Mouse (Mus musculus) hindbrain, embryonic 10.5 days (tissue): ENCODE data around the gene Zfr2. TPM values are rescaled to one million over a fixed set of nuclear protein-coding genes. Genes with fewer than 3 reads are reported as not detected.

Experiments
- DNase-seq: peaks from one replicate; pipeline ENCODE4 v3.0.0-alpha.2; 2017; ENCODE audit warnings: low spot score
- H3K27ac ChIP-seq: fragments of 300-500 bp; sonication (generic); 2 replicates; pipeline ENCODE4 v1.5.1; 2016; ENCODE audit warnings: mild to moderate bottlenecking, moderate library complexity
- H3K27me3 ChIP-seq: fragments of 300-500 bp; sonication (generic); 2 replicates; pipeline ENCODE4 v1.6.1; 2016; ENCODE audit warnings: mild to moderate bottlenecking; ENCODE audit not compliant: poor library complexity, insufficient read depth, severe bottlenecking
- H3K36me3 ChIP-seq: fragments of 300-500 bp; sonication (generic); 2 replicates; pipeline ENCODE4 v1.6.1; 2016; ENCODE audit warnings: mild to moderate bottlenecking, moderate library complexity
- H3K4me1 ChIP-seq: fragments of 300-500 bp; sonication (generic); replicated peaks from 2 replicates; pipeline ENCODE4 v1.6.1; 2016; ENCODE audit warnings: mild to moderate bottlenecking
- H3K4me3 ChIP-seq: fragments of 300-500 bp; sonication (generic); 2 replicates; pipeline ENCODE4 v1.5.1; 2016; ENCODE audit warnings: mild to moderate bottlenecking, moderate library complexity
- H3K9me3 ChIP-seq: fragments of 300-500 bp; sonication (generic); 2 replicates; pipeline ENCODE4 v1.6.1; 2016; ENCODE audit warnings: mild to moderate bottlenecking, moderate library complexity
- WGBS: fragments of 180-500 bp; shearing (Covaris S2); methylation state at CpG from one replicate; pipeline ENCODE4 v1.1.7; 2016; 5-methylcytosine and 5-hydroxymethylcytosine counted together
- polyA plus RNA-seq: library from polyadenylated mRNA; unstranded; fragments of >200 nt; fragmentation: Nextera tagmentation; extraction: Ambion mirVana; gene quantifications from 2 replicates; pipeline ENCODE4 v1.2.1, GENCODE M21; 2016

Gene Zfr2
- polyA plus RNA-seq, 1 experiment from 2014 or later, result 6.7 TPM

DNA sequence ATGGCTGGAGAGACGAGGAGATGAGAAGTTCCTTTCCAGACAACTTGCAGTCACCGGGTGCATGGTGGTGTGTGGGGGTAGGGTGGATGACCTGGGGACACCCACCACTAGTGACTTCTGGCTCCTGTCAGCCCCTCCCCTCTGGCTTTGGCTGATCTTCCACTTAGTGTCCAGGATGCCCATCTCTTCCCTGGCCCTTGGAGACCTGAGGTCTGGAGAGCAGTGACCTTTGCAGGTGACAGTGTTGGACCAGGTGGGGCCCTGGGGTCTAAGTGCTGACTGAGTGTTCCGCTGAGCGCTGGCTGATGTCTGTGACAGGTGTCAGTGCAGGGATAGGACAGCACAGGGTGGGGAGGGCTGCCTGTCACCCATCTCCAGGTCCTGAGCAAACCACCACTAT, 37.7 kb upstream of the Zfr2 start:
- Histone ChIP-seq H3K27me3 (peaks cover 60% of the 10 kb centered on the region), H3K4me1 (peaks cover 39% of the 10 kb centered on the region)
- WGBS, result 65% methylated on average over 4 of the region's 4 CpGs

DNA sequence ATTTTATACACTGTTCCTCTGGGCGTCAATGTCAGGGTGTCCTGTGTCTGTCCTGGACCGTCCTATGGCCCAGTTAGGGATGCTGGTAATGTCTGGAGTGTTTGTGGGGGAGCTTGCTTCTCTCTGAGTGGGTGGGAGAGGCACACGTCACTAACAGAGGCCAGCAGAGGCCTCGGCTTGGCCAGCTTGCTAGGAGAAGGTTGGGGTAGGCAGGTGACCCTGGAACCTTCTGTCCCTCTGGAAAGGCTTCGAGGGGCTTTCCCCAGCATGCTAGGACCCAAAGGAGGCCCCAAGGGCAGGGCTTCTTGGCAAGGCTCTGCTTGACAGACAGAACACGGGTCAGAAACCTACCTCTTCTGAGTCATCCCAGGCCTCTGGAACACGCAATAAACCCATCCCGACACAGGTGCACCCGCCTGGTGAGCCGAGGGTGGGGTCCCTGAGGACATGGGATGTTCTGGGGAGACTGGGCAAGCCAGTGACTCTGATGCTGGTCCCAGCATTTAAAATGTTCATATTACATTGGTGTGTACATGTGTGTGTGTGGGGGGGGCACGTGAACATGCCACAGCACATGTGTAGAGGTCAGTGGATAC, 36.4 kb upstream of the Zfr2 start:
- DNase-seq, result no peak
- H3K36me3 ChIP-seq, result peaks cover under 1% of the 10 kb centered on the region
- peaks cover 30% of the 10 kb centered on the region for H3K4me1 ChIP-seq
- no peak overlapping the region for H3K27ac ChIP-seq
- H3K9me3 ChIP-seq, result no peaks in the 10 kb centered on the region
- WGBS, result 67% methylated on average over 11 of the region's 11 CpGs
- H3K4me3 ChIP-seq, result no peak overlapping the region
- peaks cover 63% of the 10 kb centered on the region for H3K27me3 ChIP-seq

More for the DNA sequence above, 37.7 kb upstream of the Zfr2 start:
- Histone ChIP-seq H3K27ac (no peak overlapping the region), H3K9me3 (no peaks in the 10 kb centered on the region), H3K36me3 (peaks cover 13% of the 10 kb centered on the region), H3K4me3 (no peak overlapping the region)
- no peak for DNase-seq

DNA sequence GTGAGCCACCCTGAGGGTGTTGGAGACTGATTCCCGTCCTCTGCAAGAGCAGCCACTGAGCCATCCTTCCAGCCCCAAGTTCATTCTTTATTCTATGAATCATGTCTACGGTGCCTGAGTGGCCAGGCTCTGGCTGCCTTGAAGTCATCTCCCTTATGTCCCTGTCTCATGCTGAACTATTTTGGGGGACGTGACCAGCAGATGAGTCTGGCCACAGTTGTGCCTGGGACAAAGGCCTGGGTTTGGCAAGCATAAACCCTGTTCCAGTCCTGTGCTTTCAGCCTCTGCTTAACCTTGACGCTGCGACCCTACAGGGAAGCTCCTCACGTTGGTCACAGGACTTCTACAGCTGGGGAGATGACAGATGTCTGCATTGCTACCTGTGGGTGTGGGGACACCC, 35.6 kb upstream of the Zfr2 start:
- peaks cover 63% of the 10 kb centered on the region for H3K27me3 ChIP-seq
- no peak for DNase-seq
- H3K4me3 ChIP-seq, result 0 out of 2 replicates have a peak overlapping the region, but pooled peaks have one; percentile 6
- H3K4me1 ChIP-seq, result peaks cover 28% of the 10 kb centered on the region
- H3K9me3 ChIP-seq, result no peaks in the 10 kb centered on the region
- H3K27ac ChIP-seq, result no peak overlapping the region
- WGBS, result 55% methylated on average over 6 of the region's 6 CpGs
- H3K36me3 ChIP-seq, result no peaks in the 10 kb centered on the region

DNA sequence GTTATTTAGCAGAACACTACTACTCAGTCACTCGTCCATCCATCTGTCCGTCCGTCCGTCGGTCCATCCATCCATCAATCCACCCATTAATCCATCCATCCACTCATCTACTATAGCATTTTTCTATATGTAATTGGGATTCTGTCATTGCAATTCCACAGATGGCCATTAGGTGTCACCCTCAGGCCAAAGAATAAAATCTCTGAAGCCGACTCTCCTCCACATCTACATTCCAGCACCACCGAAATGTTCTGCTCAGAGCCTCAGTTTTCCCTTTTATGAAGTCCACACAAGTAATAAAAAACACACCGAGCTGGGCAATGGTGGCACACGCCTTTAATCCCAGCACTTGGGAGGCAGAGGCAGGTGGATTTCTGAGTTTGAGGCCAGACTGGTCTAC, 34.7 kb upstream of the Zfr2 start:
- no peak overlapping the region for H3K27ac ChIP-seq
- H3K4me1 ChIP-seq, result peaks cover 21% of the 10 kb centered on the region
- WGBS, result 3% methylated on average over 9 of the region's 9 CpGs
- H3K4me3 ChIP-seq, result no peak overlapping the region
- DNase-seq, result peak; percentile 65
- H3K9me3 ChIP-seq, result no peaks in the 10 kb centered on the region
- no peaks in the 10 kb centered on the region for H3K36me3 ChIP-seq
- H3K27me3 ChIP-seq, result peaks cover 59% of the 10 kb centered on the region

DNA sequence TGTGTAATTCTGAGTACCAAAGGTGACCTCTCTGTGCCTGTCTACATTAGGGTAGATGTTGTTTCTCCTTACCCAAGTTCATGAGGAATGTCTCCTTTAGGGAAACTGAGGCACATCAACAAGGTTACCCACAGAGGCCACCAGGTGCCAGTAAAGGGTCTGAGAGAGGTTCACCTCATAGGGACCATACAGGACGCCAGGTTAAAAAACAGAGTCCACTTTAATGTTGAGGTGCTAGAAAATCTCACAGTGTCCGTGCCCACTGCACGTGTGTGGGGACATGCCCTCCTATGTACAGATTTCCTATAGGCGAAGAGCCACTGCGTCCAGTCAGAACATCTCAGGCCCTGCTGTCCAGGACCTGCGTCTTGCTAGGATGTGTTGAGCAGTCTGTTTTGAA, 34.0 kb upstream of the Zfr2 start:
- Histone ChIP-seq H3K36me3 (no peaks in the 10 kb centered on the region), H3K9me3 (no peaks in the 10 kb centered on the region), H3K27ac (no peak overlapping the region), H3K4me3 (no peak overlapping the region), H3K4me1 (peaks cover 19% of the 10 kb centered on the region), H3K27me3 (peaks cover 52% of the 10 kb centered on the region)
- 89% methylated on average over 6 of the region's 6 CpGs for WGBS
- DNase-seq, result no peak

DNA sequence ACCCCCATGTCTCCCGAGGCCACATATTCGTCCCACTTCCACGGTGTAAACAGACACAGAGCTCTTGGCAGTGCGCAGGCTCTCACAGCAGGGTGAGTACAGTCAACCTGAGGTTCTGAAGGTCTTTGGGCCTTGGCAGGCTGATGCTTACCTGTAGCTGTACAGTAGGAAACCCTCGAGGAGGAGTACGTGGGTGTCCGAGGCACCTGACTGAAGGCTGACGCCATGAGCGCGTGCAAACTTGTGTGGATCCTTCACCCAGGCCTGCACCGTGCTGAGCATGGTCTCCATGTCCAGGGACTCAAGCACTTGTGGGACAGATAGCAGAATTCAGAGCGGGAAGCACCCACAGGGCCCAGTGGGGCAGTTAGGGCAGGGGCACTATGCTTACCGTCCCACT, 32.8 kb upstream of the Zfr2 start:
- H3K4me3 ChIP-seq, result no peak overlapping the region
- H3K4me1 ChIP-seq, result 0 out of 2 replicates have a peak, but pooled peaks cover 11% of the 10 kb centered on the region
- peaks cover 40% of the 10 kb centered on the region for H3K27me3 ChIP-seq
- 88% methylated on average over 13 of the region's 13 CpGs for WGBS
- no peak overlapping the region for H3K27ac ChIP-seq
- H3K36me3 ChIP-seq, result no peaks in the 10 kb centered on the region
- no peak for DNase-seq
- H3K9me3 ChIP-seq, result no peaks in the 10 kb centered on the region

DNA sequence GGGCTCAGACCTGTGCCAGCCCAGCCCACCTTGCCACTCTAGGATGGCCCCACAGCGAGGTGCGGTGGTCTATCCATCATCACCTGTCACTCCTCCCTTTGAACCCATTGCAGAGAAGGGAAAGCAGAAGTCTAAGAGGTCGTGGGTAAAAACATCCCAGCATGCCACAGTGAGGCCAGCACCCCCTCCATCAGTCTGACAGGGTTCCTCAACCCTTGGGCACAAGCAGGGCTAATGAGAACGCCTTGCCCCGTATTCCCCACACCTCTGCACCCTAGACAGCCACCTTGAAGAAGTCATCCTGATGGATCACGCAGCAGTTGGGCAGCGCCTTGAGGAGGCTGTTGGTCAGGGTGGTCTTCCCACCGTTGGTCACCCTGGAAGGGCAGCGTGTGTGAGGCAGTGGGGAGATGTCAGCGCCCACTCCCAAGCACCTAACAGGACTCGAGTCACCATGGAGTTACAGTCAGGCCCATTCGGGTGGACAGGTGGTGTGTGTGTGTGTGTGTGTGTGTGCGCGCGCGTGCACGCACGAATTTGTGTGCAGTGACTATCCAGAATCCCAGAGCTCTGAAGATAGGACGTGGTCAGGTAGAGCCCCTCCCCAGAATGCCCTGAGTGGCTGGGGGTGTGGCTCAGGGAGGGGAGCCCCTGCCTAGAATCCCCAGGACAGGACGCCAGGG, 32.2 kb upstream of the Zfr2 start:
- 0 out of 2 replicates have a peak, but pooled peaks cover 11% of the 10 kb centered on the region for H3K4me1 ChIP-seq
- WGBS, result 81% methylated on average over 20 of the region's 20 CpGs
- no peak for DNase-seq
- H3K27ac ChIP-seq, result no peak overlapping the region
- H3K27me3 ChIP-seq, result peaks cover 34% of the 10 kb centered on the region
- no peak overlapping the region for H3K4me3 ChIP-seq
- H3K36me3 ChIP-seq, result no peaks in the 10 kb centered on the region
- H3K9me3 ChIP-seq, result no peaks in the 10 kb centered on the region

DNA sequence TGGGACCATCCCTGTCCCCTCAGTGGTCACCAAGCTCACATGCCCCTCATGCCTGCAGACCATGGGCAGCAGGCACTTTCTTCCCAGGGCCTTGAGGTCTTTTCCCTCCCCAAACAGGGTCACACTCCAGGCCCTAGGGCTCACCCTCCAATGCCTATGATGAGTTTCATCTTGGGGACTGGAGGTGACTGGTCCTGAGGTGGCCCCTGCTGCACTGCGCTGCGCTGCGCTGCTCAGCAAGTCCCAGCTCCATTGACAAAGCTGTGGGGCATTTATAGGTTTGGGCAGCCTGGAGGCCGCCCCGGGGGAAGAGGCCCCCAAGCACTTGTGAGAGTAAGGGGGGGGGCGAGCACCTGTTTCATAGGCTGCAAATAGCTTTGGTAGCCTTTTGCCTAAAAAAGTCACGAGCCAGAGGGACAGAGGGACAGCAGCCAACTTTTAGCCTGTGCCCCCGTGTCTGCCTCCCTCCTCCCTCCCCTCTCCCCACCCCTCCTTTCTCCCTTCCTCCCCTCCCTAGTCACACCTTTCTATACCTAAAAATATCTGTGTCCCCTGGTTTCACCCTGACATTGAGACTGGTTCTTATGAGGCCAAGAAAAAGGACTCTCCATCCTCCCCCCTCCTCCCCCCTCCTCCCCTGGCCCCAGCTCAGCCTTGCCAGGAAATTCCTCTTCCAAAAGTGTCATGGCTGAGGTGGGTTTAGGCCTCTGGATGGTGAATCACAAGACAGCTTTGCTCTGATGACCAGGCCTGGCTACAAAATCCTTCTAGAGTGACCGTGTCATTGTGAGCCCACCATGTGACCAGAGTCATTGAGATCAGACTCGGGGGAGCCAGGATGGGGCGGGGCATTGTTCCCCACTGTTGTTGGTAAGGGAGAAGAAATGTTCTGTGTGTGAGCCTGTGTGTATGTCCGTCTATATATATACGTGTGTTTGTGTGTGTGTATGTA, 30.9 kb upstream of the Zfr2 start, which contains the start of gene Nmrk2:
TSS of gene Nmrk2 (minus strand) at position 245 of the 952 bp plus-strand sequence.
- 0 out of 2 replicates have a peak, but pooled peaks cover 6% of the 10 kb centered on the region for H3K36me3 ChIP-seq
- H3K9me3 ChIP-seq, result no peaks in the 10 kb centered on the region
- 0 out of 2 replicates have a peak, but pooled peaks cover 11% of the 10 kb centered on the region for H3K4me1 ChIP-seq
- H3K27ac ChIP-seq, result peak within 1 kb of the TSS; percentile 23; the same call in 1 of the 2 replicates
- DNase-seq, result no peak
- WGBS, result 63% methylated on average over 13 of the region's 13 CpGs
- H3K27me3 ChIP-seq, result peaks cover 21% of the 10 kb centered on the region
- no peak within 1 kb of the TSS for H3K4me3 ChIP-seq

DNA sequence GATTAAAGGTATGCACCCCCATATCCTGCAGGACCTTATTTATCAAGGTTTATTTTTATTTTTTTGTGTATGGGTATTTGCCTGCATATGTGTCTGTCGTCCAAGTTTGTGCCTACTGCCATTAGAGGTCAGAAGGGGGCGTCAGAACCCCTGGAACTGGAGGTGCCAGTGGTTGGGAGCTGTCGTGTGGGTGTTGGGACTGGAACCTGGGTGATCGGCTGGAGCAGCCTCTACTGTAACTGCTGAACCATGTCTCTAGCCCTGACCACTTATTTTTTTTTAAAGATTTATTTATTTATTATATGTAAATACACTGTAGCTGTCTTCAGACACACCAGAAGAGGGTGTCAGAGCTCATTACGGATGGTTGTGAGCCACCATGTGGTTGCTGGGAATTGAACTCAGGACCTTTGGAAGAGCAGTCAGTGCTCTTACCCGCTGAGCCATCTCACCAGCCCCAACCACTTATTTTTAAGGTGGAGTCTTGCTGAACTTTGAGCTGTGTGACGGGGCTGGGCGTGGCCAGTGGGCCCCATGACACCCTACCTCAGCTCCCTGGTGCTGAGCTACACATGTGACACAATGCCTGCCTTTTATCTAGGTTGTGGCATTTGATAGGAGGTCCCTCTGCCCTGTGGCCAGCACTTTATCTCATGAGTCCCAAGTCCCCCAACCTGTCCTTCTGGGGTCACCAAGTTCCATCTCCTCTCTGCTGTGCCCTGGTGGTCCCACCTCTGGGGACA, 29.8 kb upstream of the Zfr2 start:
- Histone ChIP-seq H3K27ac (no peak overlapping the region), H3K36me3 (0 out of 2 replicates have a peak, but pooled peaks cover 11% of the 10 kb centered on the region), H3K4me3 (no peak overlapping the region), H3K4me1 (0 out of 2 replicates have a peak, but pooled peaks cover 11% of the 10 kb centered on the region), H3K9me3 (no peaks in the 10 kb centered on the region), H3K27me3 (peaks cover 18% of the 10 kb centered on the region)
- WGBS, result 68% methylated on average over 8 of the region's 8 CpGs
- no peak for DNase-seq

DNA sequence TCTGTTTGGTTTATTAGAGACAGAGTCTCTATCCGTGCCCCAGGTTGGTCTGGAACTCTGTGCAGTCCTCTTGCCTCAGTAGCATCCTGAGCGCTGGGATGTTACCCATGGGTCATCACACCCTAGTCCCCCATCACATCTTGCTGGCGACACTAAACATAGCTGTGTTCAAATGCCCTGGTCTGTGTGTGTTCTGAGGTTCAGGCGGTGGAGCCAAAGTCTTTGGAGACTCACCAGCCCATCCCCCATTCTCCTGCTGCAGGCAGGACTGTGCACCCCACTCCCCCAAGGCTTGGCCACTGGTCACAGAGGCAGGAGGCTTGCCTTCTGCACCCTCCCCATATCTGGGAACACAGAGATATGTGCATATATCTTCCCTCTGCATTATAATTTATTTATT, 28.8 kb upstream of the Zfr2 start:
- Histone ChIP-seq H3K36me3 (0 out of 2 replicates have a peak, but pooled peaks cover 11% of the 10 kb centered on the region), H3K4me1 (0 out of 2 replicates have a peak, but pooled peaks cover 11% of the 10 kb centered on the region), H3K27ac (no peak overlapping the region), H3K27me3 (peaks cover 18% of the 10 kb centered on the region), H3K9me3 (no peaks in the 10 kb centered on the region), H3K4me3 (no peak overlapping the region)
- DNase-seq, result no peak
- WGBS, result 76% methylated on average over 4 of the region's 4 CpGs

DNA sequence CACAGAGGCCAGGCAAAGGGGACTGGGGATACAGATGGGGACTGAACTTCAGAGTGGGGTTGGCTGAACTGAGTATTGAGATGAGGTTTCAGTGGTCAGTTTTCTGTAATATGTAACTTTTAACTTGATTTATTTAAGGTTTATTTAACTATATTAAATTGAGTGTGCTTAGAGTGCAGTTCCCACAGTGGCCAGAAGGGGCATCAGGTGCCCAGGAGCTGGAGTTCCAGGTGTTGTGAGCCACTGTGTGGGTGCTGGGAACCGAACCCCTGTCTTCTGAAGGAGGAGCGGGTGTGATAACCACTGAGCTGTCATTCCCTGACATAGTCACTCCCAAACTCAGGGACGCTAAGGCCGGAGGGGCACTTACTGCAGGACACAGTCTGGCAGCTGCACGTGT, 22.8 kb upstream of the Zfr2 start:
- no peak for DNase-seq
- Histone ChIP-seq H3K27me3 (peaks cover 4% of the 10 kb centered on the region; the same call in 1 of the 2 replicates), H3K4me3 (no peak overlapping the region), H3K4me1 (no peaks in the 10 kb centered on the region), H3K27ac (no peak overlapping the region), H3K9me3 (peaks cover 24% of the 10 kb centered on the region), H3K36me3 (peaks cover 67% of the 10 kb centered on the region)
- 98% methylated on average over 5 of the region's 5 CpGs for WGBS

DNA sequence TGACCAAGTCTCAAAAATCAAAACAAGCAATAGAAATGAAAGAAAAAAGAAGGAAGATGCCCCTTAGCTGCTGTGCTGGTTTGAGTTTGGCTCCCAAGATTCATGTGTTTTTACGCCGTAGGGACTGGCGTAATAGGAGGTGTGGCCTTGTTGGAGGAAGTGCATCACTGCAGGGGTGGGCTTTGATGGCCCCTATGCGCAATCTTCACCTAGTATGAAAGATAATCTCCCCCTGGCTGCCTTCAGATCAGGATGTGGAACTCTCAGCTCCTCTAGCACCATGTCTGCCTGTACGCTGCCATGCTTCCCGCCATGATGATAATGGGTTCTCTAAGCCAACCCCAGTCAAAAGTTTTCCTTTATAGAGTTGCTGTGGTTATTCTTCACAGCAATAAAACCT, 16.7 kb upstream of the Zfr2 start:
- DNase-seq, result no peak
- H3K4me1 ChIP-seq, result peaks cover 6% of the 10 kb centered on the region; the same call in 1 of the 2 replicates
- peaks cover 16% of the 10 kb centered on the region; the same call in 1 of the 2 replicates for H3K9me3 ChIP-seq
- peaks cover 53% of the 10 kb centered on the region for H3K36me3 ChIP-seq
- 87% methylated on average over 6 of the region's 6 CpGs for WGBS
- no peak overlapping the region for H3K4me3 ChIP-seq
- peaks cover 6% of the 10 kb centered on the region; the same call in 1 of the 2 replicates for H3K27me3 ChIP-seq
- no peak overlapping the region for H3K27ac ChIP-seq
